Mouse (Mus musculus) CH12.LX (cell line): ENCODE measurements around the gene Nsun5. TPM values are rescaled to one million over a fixed set of nuclear protein-coding genes. Genes with fewer than 3 reads are reported as not detected.
A peak's percentile ranks its signal among the peaks of the same experiment; 100 is the strongest.

Source experiments
- DNase-seq: peaks from one replicate; pipeline ENCODE4 v3.0.0-alpha.2; 2013; ENCODE audit errors: extremely low read depth
- H3K27ac ChIP-seq: 2 replicates; pipeline ENCODE4 v1.5.1; 2012; ENCODE audit warnings: low read depth, mild to moderate bottlenecking, control low read depth, moderate library complexity; ENCODE audit not compliant: insufficient read depth
- H3K27me3 ChIP-seq: replicated peaks from 2 replicates; pipeline ENCODE3; 2012; ENCODE audit warnings: inconsistent platforms
- H3K36me3 ChIP-seq, 2 experiments: replicated peaks in 1 of 2; 2 replicates each; pipeline versions ENCODE3 to v1.6.1; 2012; ENCODE audit warnings: inconsistent platforms in 1 of 2, low read length in 1 of 2, mild to moderate bottlenecking in 1 of 2, mixed read lengths in 1 of 2, moderate library complexity in 1 of 2; ENCODE audit not compliant: control insufficient read depth in 1 of 2, insufficient read depth in 1 of 2
- H3K4me1 ChIP-seq, 2 experiments: 2 replicates each; pipeline ENCODE4 v1.6.1; 2012; ENCODE audit warnings: inconsistent platforms in 1 of 2, moderate library complexity in 1 of 2; ENCODE audit not compliant: insufficient read depth in 2 of 2, control insufficient read depth in 1 of 2
- H3K4me2 ChIP-seq: 2 replicates; pipeline ENCODE4 v1.6.1; 2012; ENCODE audit warnings: low read depth, mild to moderate bottlenecking, control low read depth; ENCODE audit not compliant: poor library complexity, insufficient read depth, severe bottlenecking
- H3K4me3 ChIP-seq, 3 experiments: fragments of 150-350 bp in 1 of 3; sonication (generic) in 1 of 3; replicated peaks in 1 of 3; 2 replicates each; pipeline versions ENCODE3 to v1.5.1; 2011 to 2012; ENCODE audit warnings: low read depth in 2 of 3, low read length in 2 of 3, mild to moderate bottlenecking in 2 of 3, moderate library complexity in 2 of 3, control low read depth in 1 of 3, improper control_type of control experiment in 1 of 3, inconsistent platforms in 1 of 3, mixed read lengths in 1 of 3; ENCODE audit not compliant: poor library complexity in 1 of 3
- H3K79me2 ChIP-seq: replicated peaks from 2 replicates; pipeline ENCODE4 v1.6.1; 2012; ENCODE audit warnings: mild to moderate bottlenecking, moderate library complexity; ENCODE audit not compliant: control insufficient read depth, poor library complexity, insufficient read depth, severe bottlenecking; ENCODE audit errors: extremely low read depth
- H3K9ac ChIP-seq: 2 replicates; pipeline ENCODE4 v1.6.1; 2012; ENCODE audit warnings: low read depth, mild to moderate bottlenecking, control low read depth, moderate library complexity; ENCODE audit not compliant: insufficient read depth
- H3K9me3 ChIP-seq: replicated peaks from 2 replicates; pipeline ENCODE3; 2012; ENCODE audit warnings: low read length, inconsistent platforms, mixed read lengths
- CTCF ChIP-seq, 2 experiments: IDR thresholded peaks in 1 of 2; conservative IDR thresholded peaks in 1 of 2; 2 replicates each; pipeline ENCODE4 v1.5.1; 2011 to 2012; ENCODE audit warnings: low read depth in 2 of 2, low read length in 2 of 2, improper control_type of control experiment in 1 of 2, inconsistent platforms in 1 of 2, mild to moderate bottlenecking in 1 of 2, moderate library complexity in 1 of 2
- E2F4 ChIP-seq: IDR thresholded peaks from 2 replicates; pipeline ENCODE4 v1.6.1; 2011; ENCODE audit warnings: low read depth, low read length, improper control_type of control experiment; ENCODE audit not compliant: insufficient replicate concordance
- ELF1 ChIP-seq: IDR thresholded peaks from 2 replicates; pipeline ENCODE4 v1.6.1; 2014; ENCODE audit warnings: low read depth, mild to moderate bottlenecking, inconsistent platforms, low read length, improper control_type of control experiment
- HCFC1 ChIP-seq: IDR thresholded peaks from 2 replicates; pipeline ENCODE4 v1.6.1; 2012; ENCODE audit warnings: low read depth, mild to moderate bottlenecking, inconsistent platforms, low read length, improper control_type of control experiment
- IRF4 ChIP-seq: IDR thresholded peaks from 2 replicates; pipeline ENCODE4 v1.6.1; 2014; ENCODE audit warnings: low read depth, mild to moderate bottlenecking, inconsistent platforms, low read length, improper control_type of control experiment
- JUND ChIP-seq: conservative IDR thresholded peaks from 2 replicates; pipeline ENCODE4 v1.6.1; 2011; ENCODE audit warnings: low read depth, low read length, improper control_type of control experiment
- MAX ChIP-seq: IDR thresholded peaks from 2 replicates; pipeline ENCODE4 v1.6.1; 2011; ENCODE audit warnings: low read length, improper control_type of control experiment
- MEF2A ChIP-seq: IDR thresholded peaks from 2 replicates; pipeline ENCODE4 v1.6.1; 2014; ENCODE audit warnings: low read depth, mild to moderate bottlenecking, inconsistent platforms, low read length, improper control_type of control experiment, borderline replicate concordance
- POLR2A ChIP-seq: IDR thresholded peaks from 2 replicates; pipeline ENCODE4 v1.6.1; 2011; ENCODE audit warnings: low read depth, mild to moderate bottlenecking, improper control_type of control experiment, low read length
- RAD21 ChIP-seq: IDR thresholded peaks from 2 replicates; pipeline ENCODE4 v1.6.1; 2011; ENCODE audit warnings: low read depth, mild to moderate bottlenecking, low read length, improper control_type of control experiment, moderate library complexity
- RCOR1 ChIP-seq: conservative IDR thresholded peaks from 2 replicates; pipeline ENCODE4 v1.6.1; 2012; ENCODE audit warnings: low read depth, mild to moderate bottlenecking, inconsistent platforms, low read length, improper control_type of control experiment
- SMC3 ChIP-seq: IDR thresholded peaks from 2 replicates; pipeline ENCODE4 v1.6.1; 2011; ENCODE audit warnings: low read depth, low read length, improper control_type of control experiment
- TBP ChIP-seq: conservative IDR thresholded peaks from 2 replicates; pipeline ENCODE4 v1.6.1; 2011; ENCODE audit warnings: low read depth, low read length, improper control_type of control experiment
- ZNF384 ChIP-seq: IDR thresholded peaks from 2 replicates; pipeline ENCODE4 v1.6.1; 2012; ENCODE audit warnings: low read depth, low read length, improper control_type of control experiment, inconsistent platforms
- dilution Hi-C: fragments of 300-500 bp; cut with MboI; formaldehyde crosslinking; loops from 2 replicates; pipeline ENCODE4 v1.14.3; 2020; ENCODE audit warnings: low sequenced_read_pairs; ENCODE audit not compliant: extremely low pct_unique_long_range_greater_than_20kb, extremely low pct_ligation_motif_present
- in situ Hi-C: fragments of 300-500 bp; cut with MboI; formaldehyde crosslinking; loops from 3 replicates; pipeline ENCODE4 v1.14.3; 2019; ENCODE audit warnings: low sequenced_read_pairs, low pct_ligation_motif_present, low pct_unique_long_range_greater_than_20kb, mixed read lengths
- polyA plus RNA-seq: library from polyadenylated mRNA; unstranded; fragments of >175 nt; gene quantifications from 2 replicates; pipeline ENCODE4 v1.2.1, GENCODE M21; 2012; ENCODE audit warnings: low read depth; ENCODE audit not compliant: insufficient read length
- total RNA-seq, 2 experiments: library from RNA; depleted of rRNA; stranded (reverse); fragments of 300-350 nt in 1 of 2; fragments of >200 nt in 1 of 2; gene quantifications; 2 replicates each; pipeline ENCODE4 v1.2.3; 2012 to 2014

The Nsun5 gene
- total and polyA plus RNA-seq, 3 experiments, result 27.6 to 36.6 (median 30.9) TPM

DNA sequence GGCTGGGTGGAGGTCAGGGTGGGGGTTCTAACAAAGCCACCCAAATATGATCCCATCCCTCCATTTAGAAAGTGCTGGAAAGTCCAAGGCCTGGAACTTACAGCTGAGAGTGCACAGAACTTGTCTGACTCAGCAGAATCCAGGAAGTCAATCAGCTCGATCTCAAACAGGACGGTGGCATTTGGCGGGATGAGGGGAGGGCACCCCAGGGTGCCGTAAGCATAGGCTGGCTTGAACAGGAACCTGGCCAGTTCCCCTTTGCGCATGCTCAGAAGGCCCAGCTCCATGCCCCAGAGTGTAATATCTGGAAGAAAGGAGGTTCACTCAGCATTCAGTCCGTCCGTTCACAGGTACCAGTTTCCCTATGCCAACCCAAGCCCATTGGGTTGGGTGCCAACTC, 23.8 kb upstream of the Nsun5 start:
- dilution Hi-C loops, result no loop called here
- H3K4me2 ChIP-seq, result no peak overlapping the region
- H3K4me1 ChIP-seq, result no peaks in the 10 kb centered on the region
- no peaks in the 10 kb centered on the region for H3K9me3 ChIP-seq
- TF ChIP-seq RAD21 (no peak), ELF1 (no peak), POLR2A (no peak), TBP (no peak), MAX (no peak)
- no peak overlapping the region for H3K27ac ChIP-seq
- no peaks in the 10 kb centered on the region for H3K36me3 ChIP-seq
- H3K9ac ChIP-seq, result no peak overlapping the region
- peaks cover 67% of the 10 kb centered on the region for H3K27me3 ChIP-seq
- DNase-seq, result no peak
- in situ Hi-C loops, result no loop called here
- no peaks in the 10 kb centered on the region for H3K79me2 ChIP-seq
- no peak overlapping the region for H3K4me3 ChIP-seq

DNA sequence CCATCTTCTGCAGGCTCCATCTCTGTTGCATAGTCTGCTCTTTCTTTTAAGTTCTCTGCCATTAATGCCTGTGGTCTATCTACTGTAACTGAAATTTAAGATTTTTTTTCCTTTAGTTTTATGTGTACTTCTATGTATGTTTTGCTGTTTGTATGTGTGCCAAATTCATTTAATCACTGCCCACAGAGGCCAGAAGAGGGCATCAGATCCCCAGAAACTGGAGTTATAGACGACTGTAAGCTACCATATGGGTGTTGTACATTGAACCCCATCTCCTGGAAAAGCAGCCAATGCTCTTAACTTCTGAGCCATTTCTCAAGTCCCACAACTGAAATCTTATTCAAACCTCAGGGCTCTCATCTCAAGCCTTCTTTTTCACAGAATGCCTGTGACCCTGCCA, 23.3 kb upstream of the Nsun5 start:
- DNase-seq, result peak; percentile 9
- H3K36me3 ChIP-seq, result no peaks in the 10 kb centered on the region
- H3K79me2 ChIP-seq, result no peaks in the 10 kb centered on the region
- no peak overlapping the region for H3K9ac ChIP-seq
- no peak overlapping the region for H3K27ac ChIP-seq
- dilution Hi-C loops (no loop called here), in situ Hi-C loops (no loop called here)
- H3K9me3 ChIP-seq, result no peaks in the 10 kb centered on the region
- no peaks in the 10 kb centered on the region for H3K4me1 ChIP-seq
- no peak overlapping the region for H3K4me3 ChIP-seq
- TF ChIP-seq JUND, result no peak
- no peak for TF ChIP-seq HCFC1
- peak; percentile 59 for TF ChIP-seq RAD21
- no peak for TF ChIP-seq RCOR1
- no peak for TF ChIP-seq IRF4
- TF ChIP-seq MAX, result no peak
- TF ChIP-seq CTCF (conservative IDR thresholded peaks at IDR 0.05 in 1 of 2, IDR thresholded peaks at IDR 0.05 in 1 of 2; ENCODE audit: low read depth in 2 of 2, low read length in 2 of 2), result peak; percentile 15 to 64; a peak in 3 of 4 replicates
- peaks cover 66% of the 10 kb centered on the region for H3K27me3 ChIP-seq
- H3K4me2 ChIP-seq, result no peak overlapping the region

DNA sequence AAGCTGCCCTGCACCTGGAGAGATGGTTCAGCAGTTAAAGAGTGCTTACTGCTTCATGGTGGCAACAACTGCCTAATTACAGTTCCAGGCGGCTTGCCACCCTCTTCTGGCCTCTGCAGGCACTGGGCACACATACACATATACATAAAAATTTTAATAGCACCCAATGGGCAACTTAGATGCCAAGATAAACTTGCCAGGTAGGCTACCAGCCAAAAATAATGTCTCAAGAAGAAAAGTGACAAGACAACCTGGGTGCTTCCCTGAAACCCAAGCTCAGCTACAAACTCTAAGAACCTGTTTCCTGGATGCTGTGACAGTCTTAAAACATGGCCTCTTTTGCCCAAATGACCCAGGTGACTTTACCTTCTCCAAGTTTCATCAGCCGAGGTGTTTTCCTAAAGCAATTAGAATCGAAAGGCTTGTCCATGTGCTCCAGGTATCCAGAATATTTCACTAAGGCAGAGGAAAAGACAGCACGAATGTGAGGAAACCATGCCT, 22.2 kb upstream of the Nsun5 start:
- DNase-seq, result no peak
- H3K4me1 ChIP-seq, result peaks cover 0 to 3% of the 10 kb centered on the region in 2 experiments; a peak in 1 of 4 replicates
- no peaks in the 10 kb centered on the region for H3K36me3 ChIP-seq
- dilution Hi-C loops, result no loop called here
- no peak overlapping the region for H3K27ac ChIP-seq
- no peak overlapping the region for H3K9ac ChIP-seq
- H3K79me2 ChIP-seq, result no peaks in the 10 kb centered on the region
- peaks cover 65% of the 10 kb centered on the region for H3K27me3 ChIP-seq
- in situ Hi-C loops, result no loop called here
- no peak overlapping the region for H3K4me3 ChIP-seq
- H3K9me3 ChIP-seq, result no peaks in the 10 kb centered on the region
- TF ChIP-seq E2F4 (no peak), TBP (no peak), SMC3 (no peak), POLR2A (no peak), HCFC1 (no peak), ZNF384 (no peak), MEF2A (no peak), JUND (no peak)
- H3K4me2 ChIP-seq, result no peak overlapping the region
